Mouse (Mus musculus): Measurements from ENCODE around the gene Ets1. TPM values are rescaled to one million over a fixed set of nuclear protein-coding genes. Genes with fewer than 3 reads are reported as not detected.

Ets1 gene
- polyA plus RNA-seq, 1 experiment from 2014 or later: 38.3 TPM

GRCm38 (mm10) chr9:32729207-32729606 lies 93.2 kb downstream of the Ets1 start:
- Histone ChIP-seq H3K4me1 (ENCODE audit: control insufficient read depth, insufficient read depth, low read length) (no peaks in the 10 kb centered on the region), H3K4me2 (no peak overlapping the region), H3K4me3 (ENCODE audit: low read depth, low read length) (no peak overlapping the region), H3K9me3 (replicated peaks; ENCODE audit: control insufficient read depth, low read length) (no peaks in the 10 kb centered on the region), H3K9ac (ENCODE audit: low read depth, low read length) (no peak overlapping the region), H3K36me3 (ENCODE audit: control insufficient read depth, insufficient read depth, low read length) (peaks cover 5% of the 10 kb centered on the region; the same call in 1 of the 2 replicates), H3K27me3 (ENCODE audit: control insufficient read depth, insufficient read depth, low read length) (no peaks in the 10 kb centered on the region), H3K27ac (ENCODE audit: low read depth, low read length) (no peak overlapping the region)
- WGBS (ENCODE audit: insufficient replicate concordance): 70% methylated on average over 4 of the region's 4 CpGs
- ATAC-seq (replicated peaks; ENCODE audit: insufficient number of reproducible peaks, low FRiP score, low TSS enrichment): no peak

DNA sequence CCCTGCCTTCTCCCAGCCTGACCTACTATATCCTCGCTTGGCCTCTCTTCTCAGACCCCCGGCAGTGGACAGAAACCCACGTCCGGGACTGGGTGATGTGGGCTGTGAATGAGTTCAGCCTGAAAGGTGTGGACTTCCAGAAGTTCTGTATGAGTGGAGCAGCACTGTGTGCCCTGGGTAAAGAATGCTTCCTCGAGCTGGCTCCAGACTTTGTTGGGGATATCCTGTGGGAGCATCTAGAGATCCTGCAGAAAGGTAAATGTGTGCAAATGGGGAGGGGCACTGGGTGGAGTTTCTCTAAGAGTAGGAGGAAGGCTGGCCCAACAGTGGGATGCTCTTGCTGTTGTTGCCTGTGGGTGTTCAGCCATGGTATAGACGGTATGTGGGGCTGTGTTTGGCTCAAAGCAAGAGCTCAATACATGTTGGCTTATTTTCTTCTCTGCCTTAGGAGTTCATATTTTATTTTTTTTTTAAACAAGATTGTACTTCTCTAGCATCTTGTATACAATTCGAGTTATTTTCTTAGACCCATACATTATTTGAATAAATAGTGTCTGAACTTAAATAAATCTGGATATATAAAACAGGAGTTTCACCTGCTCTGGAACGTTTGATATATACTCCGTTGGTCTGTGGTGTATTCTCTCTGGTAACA lies 94.1 kb downstream of the Ets1 start:
- no peaks in the 10 kb centered on the region for H3K4me1 ChIP-seq (ENCODE audit: control insufficient read depth, insufficient read depth, low read length)
- no peak for ATAC-seq (replicated peaks; ENCODE audit: insufficient number of reproducible peaks, low FRiP score, low TSS enrichment)
- H3K4me3 ChIP-seq (ENCODE audit: low read depth, low read length): no peak overlapping the region
- H3K9ac ChIP-seq (ENCODE audit: low read depth, low read length): no peak overlapping the region
- no peaks in the 10 kb centered on the region for H3K27me3 ChIP-seq (ENCODE audit: control insufficient read depth, insufficient read depth, low read length)
- 79% methylated on average over 9 of the region's 9 CpGs for WGBS (ENCODE audit: insufficient replicate concordance)
- peaks cover 12% of the 10 kb centered on the region; the same call in 1 of the 2 replicates for H3K36me3 ChIP-seq (ENCODE audit: control insufficient read depth, insufficient read depth, low read length)
- no peaks in the 10 kb centered on the region for H3K9me3 ChIP-seq (replicated peaks; ENCODE audit: control insufficient read depth, low read length)
- no peak overlapping the region for H3K27ac ChIP-seq (ENCODE audit: low read depth, low read length)
- H3K4me2 ChIP-seq: no peak overlapping the region

GRCm38 (mm10) chr9:32730656-32731590 lies 94.9 kb downstream of the Ets1 start:
- H3K4me2 ChIP-seq: no peak overlapping the region
- no peak overlapping the region for H3K27ac ChIP-seq (ENCODE audit: low read depth, low read length)
- 81% methylated on average over 13 of the region's 13 CpGs for WGBS (ENCODE audit: insufficient replicate concordance)
- no peaks in the 10 kb centered on the region for H3K9me3 ChIP-seq (replicated peaks; ENCODE audit: control insufficient read depth, low read length)
- no peaks in the 10 kb centered on the region for H3K27me3 ChIP-seq (ENCODE audit: control insufficient read depth, insufficient read depth, low read length)
- H3K4me3 ChIP-seq (ENCODE audit: low read depth, low read length): no peak overlapping the region
- no peak overlapping the region for H3K9ac ChIP-seq (ENCODE audit: low read depth, low read length)
- no peaks in the 10 kb centered on the region for H3K4me1 ChIP-seq (ENCODE audit: control insufficient read depth, insufficient read depth, low read length)
- no peak for ATAC-seq (replicated peaks; ENCODE audit: insufficient number of reproducible peaks, low FRiP score, low TSS enrichment)
- H3K36me3 ChIP-seq (ENCODE audit: control insufficient read depth, insufficient read depth, low read length): peaks cover 12% of the 10 kb centered on the region

- Histone ChIP-seq H3K4me2 (no peak overlapping the region), H3K4me1 (ENCODE audit: control insufficient read depth, insufficient read depth, low read length) (no peaks in the 10 kb centered on the region), H3K9ac (ENCODE audit: low read depth, low read length) (no peak overlapping the region), H3K9me3 (replicated peaks; ENCODE audit: control insufficient read depth, low read length) (no peaks in the 10 kb centered on the region), H3K4me3 (ENCODE audit: low read depth, low read length) (no peak overlapping the region), H3K27me3 (ENCODE audit: control insufficient read depth, insufficient read depth, low read length) (no peaks in the 10 kb centered on the region), H3K36me3 (ENCODE audit: control insufficient read depth, insufficient read depth, low read length) (peaks cover 10% of the 10 kb centered on the region), H3K27ac (ENCODE audit: low read depth, low read length) (no peak overlapping the region)
- no peak for ATAC-seq (replicated peaks; ENCODE audit: insufficient number of reproducible peaks, low FRiP score, low TSS enrichment)
- 49% methylated on average over 9 of the region's 9 CpGs for WGBS (ENCODE audit: insufficient replicate concordance)
These were observed 95.8 kb downstream of the Ets1 start for GRCm38 (mm10) chr9:32731787-32732186.

- 91% methylated on average over 7 of the region's 7 CpGs for WGBS (ENCODE audit: insufficient replicate concordance)
- no peaks in the 10 kb centered on the region for H3K9me3 ChIP-seq (replicated peaks; ENCODE audit: control insufficient read depth, low read length)
- H3K27ac ChIP-seq (ENCODE audit: low read depth, low read length): no peak overlapping the region
- H3K36me3 ChIP-seq (ENCODE audit: control insufficient read depth, insufficient read depth, low read length): peaks cover 12% of the 10 kb centered on the region
- ATAC-seq (replicated peaks; ENCODE audit: insufficient number of reproducible peaks, low FRiP score, low TSS enrichment): no peak
- no peak overlapping the region for H3K4me2 ChIP-seq
- H3K4me1 ChIP-seq (ENCODE audit: control insufficient read depth, insufficient read depth, low read length): no peaks in the 10 kb centered on the region
- no peak overlapping the region for H3K4me3 ChIP-seq (ENCODE audit: low read depth, low read length)
- no peak overlapping the region for H3K9ac ChIP-seq (ENCODE audit: low read depth, low read length)
- H3K27me3 ChIP-seq (ENCODE audit: control insufficient read depth, insufficient read depth, low read length): no peaks in the 10 kb centered on the region
These were observed 99.0 kb downstream of the Ets1 start for GRCm38 (mm10) chr9:32735071-32735470.

DNA sequence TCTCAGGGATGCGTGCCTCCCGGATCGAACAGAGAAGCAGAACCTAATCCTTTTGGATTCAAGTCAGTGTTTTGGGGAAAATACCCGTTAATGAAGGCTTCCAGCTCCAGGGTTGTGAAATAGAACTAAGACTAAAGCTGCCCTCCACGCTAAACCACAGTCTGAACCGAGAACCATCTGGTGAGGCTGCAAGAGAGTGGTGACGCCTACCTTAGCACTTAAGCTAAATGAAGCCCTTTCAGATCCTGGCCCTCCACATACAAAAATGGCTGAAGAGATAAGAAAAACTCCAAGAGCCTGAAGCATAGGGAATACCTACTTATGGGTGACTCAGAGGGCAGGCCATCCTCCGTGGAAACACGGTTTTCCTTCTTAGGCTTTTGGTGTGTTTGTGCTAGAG lies 100.0 kb downstream of the Ets1 start:
- no peak for ATAC-seq (replicated peaks; ENCODE audit: insufficient number of reproducible peaks, low FRiP score, low TSS enrichment)
- Histone ChIP-seq H3K27ac (ENCODE audit: low read depth, low read length) (no peak overlapping the region), H3K4me1 (ENCODE audit: control insufficient read depth, insufficient read depth, low read length) (0 out of 2 replicates have a peak, but pooled peaks cover 3% of the 10 kb centered on the region), H3K4me3 (ENCODE audit: low read depth, low read length) (no peak overlapping the region), H3K9me3 (replicated peaks; ENCODE audit: control insufficient read depth, low read length) (no peaks in the 10 kb centered on the region), H3K9ac (ENCODE audit: low read depth, low read length) (no peak overlapping the region), H3K27me3 (ENCODE audit: control insufficient read depth, insufficient read depth, low read length) (no peaks in the 10 kb centered on the region), H3K4me2 (no peak overlapping the region), H3K36me3 (ENCODE audit: control insufficient read depth, insufficient read depth, low read length) (peaks cover 11% of the 10 kb centered on the region)
- WGBS (ENCODE audit: insufficient replicate concordance): 73% methylated on average over 9 of the region's 9 CpGs

DNA sequence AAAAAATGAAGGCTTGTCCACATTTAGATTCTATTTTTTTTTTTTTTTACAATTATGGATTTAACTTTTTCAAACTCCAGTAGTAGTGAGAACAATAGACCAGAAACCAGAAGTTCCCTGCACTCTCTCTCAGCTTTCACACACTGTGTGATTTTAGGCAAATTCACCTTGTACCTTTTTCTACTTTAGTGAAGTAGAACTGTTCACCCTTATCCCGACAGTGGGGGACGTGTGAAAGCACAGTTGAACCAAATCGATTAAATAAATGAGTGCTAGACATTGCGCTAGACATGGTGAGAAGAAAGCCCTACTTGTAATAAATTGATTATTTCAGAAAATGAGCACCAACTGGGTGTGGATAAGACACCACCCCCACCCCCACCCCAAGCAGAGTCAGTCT lies 104.0 kb downstream of the Ets1 start:
- no peak for ATAC-seq (replicated peaks; ENCODE audit: insufficient number of reproducible peaks, low FRiP score, low TSS enrichment)
- peaks cover 16% of the 10 kb centered on the region for H3K4me1 ChIP-seq (ENCODE audit: control insufficient read depth, insufficient read depth, low read length)
- H3K9me3 ChIP-seq (replicated peaks; ENCODE audit: control insufficient read depth, low read length): no peaks in the 10 kb centered on the region
- peaks cover 4% of the 10 kb centered on the region; the same call in 1 of the 2 replicates for H3K36me3 ChIP-seq (ENCODE audit: control insufficient read depth, insufficient read depth, low read length)
- no peak overlapping the region for H3K9ac ChIP-seq (ENCODE audit: low read depth, low read length)
- H3K27me3 ChIP-seq (ENCODE audit: control insufficient read depth, insufficient read depth, low read length): no peaks in the 10 kb centered on the region
- 83% methylated on average over 4 of the region's 4 CpGs for WGBS (ENCODE audit: insufficient replicate concordance)
- H3K27ac ChIP-seq (ENCODE audit: low read depth, low read length): no peak overlapping the region
- H3K4me2 ChIP-seq: no peak overlapping the region
- no peak overlapping the region for H3K4me3 ChIP-seq (ENCODE audit: low read depth, low read length)

DNA sequence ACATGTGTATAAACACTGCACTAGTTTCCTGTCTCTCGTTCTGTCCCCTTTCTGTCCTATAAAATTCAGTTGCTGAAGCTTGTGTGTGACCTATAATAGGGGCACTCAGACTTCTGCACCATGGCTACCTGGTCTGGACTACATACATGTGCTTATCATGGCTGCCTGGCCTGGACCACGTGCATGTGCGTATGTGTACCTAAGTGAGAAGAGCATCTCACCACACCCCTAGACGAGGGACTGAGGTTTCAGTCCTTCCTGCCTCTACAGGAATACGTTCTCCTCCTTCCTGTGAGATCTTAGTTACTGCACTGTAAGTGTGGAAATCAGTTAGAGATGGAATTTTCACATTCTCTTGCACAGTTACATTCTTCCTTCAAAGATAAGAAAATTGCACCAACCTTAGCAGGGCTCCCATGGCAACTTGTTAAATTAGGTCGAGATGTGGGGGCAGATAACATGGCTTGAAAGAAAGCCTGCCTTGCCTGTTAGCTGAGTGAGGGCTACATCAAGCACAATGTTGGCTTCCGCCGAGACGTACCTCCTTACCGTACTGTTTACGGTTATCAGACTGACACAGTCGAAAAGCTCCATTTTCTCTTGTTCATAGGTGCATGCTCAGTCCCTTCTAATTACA lies 104.8 kb downstream of the Ets1 start:
- Histone ChIP-seq H3K4me2 (no peak overlapping the region), H3K4me1 (ENCODE audit: control insufficient read depth, insufficient read depth, low read length) (peaks cover 17% of the 10 kb centered on the region), H3K36me3 (ENCODE audit: control insufficient read depth, insufficient read depth, low read length) (peaks cover 4% of the 10 kb centered on the region; the same call in 1 of the 2 replicates), H3K27ac (ENCODE audit: low read depth, low read length) (no peak overlapping the region), H3K9me3 (replicated peaks; ENCODE audit: control insufficient read depth, low read length) (no peaks in the 10 kb centered on the region), H3K27me3 (ENCODE audit: control insufficient read depth, insufficient read depth, low read length) (no peaks in the 10 kb centered on the region), H3K4me3 (ENCODE audit: low read depth, low read length) (no peak overlapping the region), H3K9ac (ENCODE audit: low read depth, low read length) (no peak overlapping the region)
- no peak for ATAC-seq (replicated peaks; ENCODE audit: insufficient number of reproducible peaks, low FRiP score, low TSS enrichment)
- 66% methylated on average over 12 of the region's 12 CpGs for WGBS (ENCODE audit: insufficient replicate concordance)

Measured in heart, embryonic 11.5 days (tissue).